Mouse (Mus musculus): Measurements from ENCODE around the gene Prex1. TPM values are rescaled to one million over a fixed set of nuclear protein-coding genes. Genes with fewer than 3 reads are reported as not detected.

Gene Prex1
- polyA plus RNA-seq, 1 experiment from 2014 or later = 10.4 TPM

- 83% methylated on average over 9 of the region's 9 CpGs for WGBS
- no peaks in the 10 kb centered on the region for H3K9me3 ChIP-seq (ENCODE audit: control insufficient read depth, low read depth, low read length)
- no peak overlapping the region for H3K4me2 ChIP-seq (replicated peaks; ENCODE audit: low read depth, low read length)
- H3K9ac ChIP-seq (replicated peaks; ENCODE audit: low read depth, low read length) = no peak overlapping the region
- no peak overlapping the region for H3K4me3 ChIP-seq (ENCODE audit: low read depth, low read length)
- H3K36me3 ChIP-seq (ENCODE audit: control insufficient read depth, insufficient read depth, low read length) = no peaks in the 10 kb centered on the region
- H3K27me3 ChIP-seq (ENCODE audit: control insufficient read depth, insufficient read depth, low read length) = no peaks in the 10 kb centered on the region
- H3K4me1 ChIP-seq (ENCODE audit: control insufficient read depth, insufficient read depth, low read length) = 0 out of 2 replicates have a peak, but pooled peaks cover under 1% of the 10 kb centered on the region
- no peak overlapping the region for H3K27ac ChIP-seq (ENCODE audit: low read length)
- ATAC-seq (ENCODE audit: insufficient number of reproducible peaks, insufficient read depth, low FRiP score, low read depth) = no peak
Measured at GRCm38 (mm10) chr2:166563076-166563475, 150.6 kb downstream of the Prex1 start.

DNA sequence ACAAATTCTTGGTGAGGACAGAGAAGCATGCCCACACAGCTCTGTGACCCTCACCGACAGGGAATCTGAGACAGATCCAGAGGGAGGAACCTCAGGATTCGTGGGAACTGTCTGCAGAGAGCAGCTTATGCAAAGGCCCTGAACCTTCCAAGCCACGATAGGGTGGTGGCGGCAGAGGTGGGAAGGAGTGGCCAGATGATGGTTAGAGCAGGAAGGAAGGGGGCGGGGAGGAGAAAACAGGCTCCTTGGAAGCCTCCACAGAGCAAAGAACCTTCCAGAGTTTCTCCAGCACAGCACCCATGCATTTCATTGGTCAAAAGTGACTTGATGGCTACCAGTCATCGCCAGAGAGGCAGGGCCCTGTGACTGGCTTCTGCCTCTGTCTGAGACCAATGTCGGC, 151.9 kb downstream of the Prex1 start:
- no peaks in the 10 kb centered on the region for H3K27me3 ChIP-seq (ENCODE audit: control insufficient read depth, insufficient read depth, low read length)
- no peak overlapping the region for H3K4me2 ChIP-seq (replicated peaks; ENCODE audit: low read depth, low read length)
- H3K9me3 ChIP-seq (ENCODE audit: control insufficient read depth, low read depth, low read length) = no peaks in the 10 kb centered on the region
- 59% methylated on average over 7 of the region's 7 CpGs for WGBS
- H3K36me3 ChIP-seq (ENCODE audit: control insufficient read depth, insufficient read depth, low read length) = no peaks in the 10 kb centered on the region
- no peak overlapping the region for H3K27ac ChIP-seq (ENCODE audit: low read length)
- 0 out of 2 replicates have a peak, but pooled peaks cover 3% of the 10 kb centered on the region for H3K4me1 ChIP-seq (ENCODE audit: control insufficient read depth, insufficient read depth, low read length)
- ATAC-seq (ENCODE audit: insufficient number of reproducible peaks, insufficient read depth, low FRiP score, low read depth) = no peak
- H3K9ac ChIP-seq (replicated peaks; ENCODE audit: low read depth, low read length) = no peak overlapping the region
- H3K4me3 ChIP-seq (ENCODE audit: low read depth, low read length) = no peak overlapping the region

- Histone ChIP-seq H3K4me3 (ENCODE audit: low read depth, low read length) (no peak overlapping the region), H3K27ac (ENCODE audit: low read length) (no peak overlapping the region), H3K27me3 (ENCODE audit: control insufficient read depth, insufficient read depth, low read length) (no peaks in the 10 kb centered on the region), H3K4me2 (replicated peaks; ENCODE audit: low read depth, low read length) (no peak overlapping the region), H3K4me1 (ENCODE audit: control insufficient read depth, insufficient read depth, low read length) (0 out of 2 replicates have a peak, but pooled peaks cover 3% of the 10 kb centered on the region), H3K36me3 (ENCODE audit: control insufficient read depth, insufficient read depth, low read length) (no peaks in the 10 kb centered on the region), H3K9ac (replicated peaks; ENCODE audit: low read depth, low read length) (no peak overlapping the region), H3K9me3 (ENCODE audit: control insufficient read depth, low read depth, low read length) (no peaks in the 10 kb centered on the region)
- WGBS = 91% methylated on average over 7 of the region's 7 CpGs
- ATAC-seq (ENCODE audit: insufficient number of reproducible peaks, insufficient read depth, low FRiP score, low read depth) = no peak
Measured at GRCm38 (mm10) chr2:166560826-166561225, 152.8 kb downstream of the Prex1 start.

- H3K9me3 ChIP-seq (ENCODE audit: control insufficient read depth, low read depth, low read length) = no peaks in the 10 kb centered on the region
- 40% methylated on average over 10 of the region's 10 CpGs for WGBS
- H3K36me3 ChIP-seq (ENCODE audit: control insufficient read depth, insufficient read depth, low read length) = no peaks in the 10 kb centered on the region
- H3K9ac ChIP-seq (replicated peaks; ENCODE audit: low read depth, low read length) = no peak overlapping the region
- H3K4me1 ChIP-seq (ENCODE audit: control insufficient read depth, insufficient read depth, low read length) = 0 out of 2 replicates have a peak, but pooled peaks cover 3% of the 10 kb centered on the region
- H3K27me3 ChIP-seq (ENCODE audit: control insufficient read depth, insufficient read depth, low read length) = no peaks in the 10 kb centered on the region
- no peak for ATAC-seq (ENCODE audit: insufficient number of reproducible peaks, insufficient read depth, low FRiP score, low read depth)
- no peak overlapping the region for H3K4me3 ChIP-seq (ENCODE audit: low read depth, low read length)
- H3K4me2 ChIP-seq (replicated peaks; ENCODE audit: low read depth, low read length) = no peak overlapping the region
- H3K27ac ChIP-seq (ENCODE audit: low read length) = no peak overlapping the region
Measured at GRCm38 (mm10) chr2:166559531-166559930, 154.1 kb downstream of the Prex1 start.

DNA sequence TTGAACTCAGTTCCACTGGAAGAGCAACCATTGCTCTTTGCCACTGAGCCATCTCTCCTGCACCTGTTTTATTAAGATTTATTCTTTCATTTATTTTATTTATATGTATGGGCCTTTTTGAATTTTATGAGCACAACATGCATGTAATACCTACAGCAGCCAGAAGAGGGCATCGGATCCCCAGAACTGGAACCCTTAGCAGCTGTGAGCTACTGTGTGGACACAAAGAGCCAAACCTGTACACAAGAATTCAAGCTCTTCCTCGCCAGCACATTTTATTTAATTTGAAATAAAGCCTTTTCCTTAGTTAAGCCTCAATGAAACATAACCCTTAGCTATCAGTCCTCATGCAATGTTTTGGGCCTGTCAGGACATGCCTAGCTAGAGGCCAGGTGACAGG, 158.1 kb downstream of the Prex1 start:
- 64% methylated on average over 2 of the region's 2 CpGs for WGBS
- Histone ChIP-seq H3K9me3 (ENCODE audit: control insufficient read depth, low read depth, low read length) (no peaks in the 10 kb centered on the region), H3K27me3 (ENCODE audit: control insufficient read depth, insufficient read depth, low read length) (no peaks in the 10 kb centered on the region), H3K4me1 (ENCODE audit: control insufficient read depth, insufficient read depth, low read length) (0 out of 2 replicates have a peak, but pooled peaks cover 10% of the 10 kb centered on the region), H3K27ac (ENCODE audit: low read length) (no peak overlapping the region), H3K4me2 (replicated peaks; ENCODE audit: low read depth, low read length) (no peak overlapping the region), H3K36me3 (ENCODE audit: control insufficient read depth, insufficient read depth, low read length) (no peaks in the 10 kb centered on the region), H3K4me3 (ENCODE audit: low read depth, low read length) (no peak overlapping the region), H3K9ac (replicated peaks; ENCODE audit: low read depth, low read length) (no peak overlapping the region)
- ATAC-seq (ENCODE audit: insufficient number of reproducible peaks, insufficient read depth, low FRiP score, low read depth) = no peak

GRCm38 (mm10) chr2:166554169-166554505, 159.5 kb downstream of the Prex1 start:
- no peaks in the 10 kb centered on the region for H3K9me3 ChIP-seq (ENCODE audit: control insufficient read depth, low read depth, low read length)
- H3K27me3 ChIP-seq (ENCODE audit: control insufficient read depth, insufficient read depth, low read length) = no peaks in the 10 kb centered on the region
- H3K4me1 ChIP-seq (ENCODE audit: control insufficient read depth, insufficient read depth, low read length) = 0 out of 2 replicates have a peak, but pooled peaks cover 10% of the 10 kb centered on the region
- no peak overlapping the region for H3K9ac ChIP-seq (replicated peaks; ENCODE audit: low read depth, low read length)
- 81% methylated on average over 11 of the region's 11 CpGs for WGBS
- H3K4me2 ChIP-seq (replicated peaks; ENCODE audit: low read depth, low read length) = no peak overlapping the region
- H3K27ac ChIP-seq (ENCODE audit: low read length) = no peak overlapping the region
- no peak overlapping the region for H3K4me3 ChIP-seq (ENCODE audit: low read depth, low read length)
- H3K36me3 ChIP-seq (ENCODE audit: control insufficient read depth, insufficient read depth, low read length) = no peaks in the 10 kb centered on the region
- no peak for ATAC-seq (ENCODE audit: insufficient number of reproducible peaks, insufficient read depth, low FRiP score, low read depth)

GRCm38 (mm10) chr2:166553502-166554168, 160.0 kb downstream of the Prex1 start:
- H3K36me3 ChIP-seq (ENCODE audit: control insufficient read depth, insufficient read depth, low read length) = no peaks in the 10 kb centered on the region
- 31% methylated on average over 18 of the region's 18 CpGs for WGBS
- no peaks in the 10 kb centered on the region for H3K9me3 ChIP-seq (ENCODE audit: control insufficient read depth, low read depth, low read length)
- peak overlapping the region; percentile 26; the same call in 1 of the 2 replicates for H3K4me2 ChIP-seq (replicated peaks; ENCODE audit: low read depth, low read length)
- H3K4me1 ChIP-seq (ENCODE audit: control insufficient read depth, insufficient read depth, low read length) = 0 out of 2 replicates have a peak, but pooled peaks cover 10% of the 10 kb centered on the region
- no peak overlapping the region for H3K4me3 ChIP-seq (ENCODE audit: low read depth, low read length)
- peak; percentile 63; the same call in 1 of the 2 replicates for ATAC-seq (ENCODE audit: insufficient number of reproducible peaks, insufficient read depth, low FRiP score, low read depth)
- H3K27ac ChIP-seq (ENCODE audit: low read length) = 0 out of 2 replicates have a peak overlapping the region, but pooled peaks have one; percentile 15
- no peaks in the 10 kb centered on the region for H3K27me3 ChIP-seq (ENCODE audit: control insufficient read depth, insufficient read depth, low read length)
- no peak overlapping the region for H3K9ac ChIP-seq (replicated peaks; ENCODE audit: low read depth, low read length)

GRCm38 (mm10) chr2:166552657-166553056, 161.0 kb downstream of the Prex1 start:
- Histone ChIP-seq H3K4me1 (ENCODE audit: control insufficient read depth, insufficient read depth, low read length) (0 out of 2 replicates have a peak, but pooled peaks cover 7% of the 10 kb centered on the region), H3K27me3 (ENCODE audit: control insufficient read depth, insufficient read depth, low read length) (no peaks in the 10 kb centered on the region), H3K9ac (replicated peaks; ENCODE audit: low read depth, low read length) (no peak overlapping the region), H3K4me2 (replicated peaks; ENCODE audit: low read depth, low read length) (no peak overlapping the region), H3K36me3 (ENCODE audit: control insufficient read depth, insufficient read depth, low read length) (no peaks in the 10 kb centered on the region), H3K4me3 (ENCODE audit: low read depth, low read length) (no peak overlapping the region), H3K27ac (ENCODE audit: low read length) (no peak overlapping the region), H3K9me3 (ENCODE audit: control insufficient read depth, low read depth, low read length) (no peaks in the 10 kb centered on the region)
- 72% methylated on average over 6 of the region's 6 CpGs for WGBS
- no peak for ATAC-seq (ENCODE audit: insufficient number of reproducible peaks, insufficient read depth, low FRiP score, low read depth)
